Comparison of ENCODE assay signal across 8 mouse cellular contexts in the genomic region with DNA sequence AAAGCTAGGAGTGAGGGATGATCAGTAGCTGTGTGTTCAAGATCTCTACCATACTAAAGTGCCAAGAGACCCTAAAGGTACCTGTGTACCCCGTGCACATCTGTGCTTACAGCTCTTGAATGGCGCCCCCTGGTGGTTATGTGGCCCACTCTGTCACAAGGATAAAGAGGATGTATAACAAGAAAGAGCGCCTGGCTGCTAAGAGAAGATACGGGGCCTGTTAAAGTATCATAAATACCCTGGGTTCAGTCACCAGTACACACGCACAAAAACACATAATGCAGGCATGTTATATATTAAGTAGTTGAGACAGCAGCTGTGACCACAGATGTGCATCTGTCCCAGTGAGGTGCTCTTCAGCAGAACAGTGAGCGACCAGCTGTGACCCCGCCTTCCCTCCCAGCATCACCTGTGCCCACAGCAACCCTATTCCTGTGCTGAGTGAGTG. TPM values are rescaled to one million over a fixed set of nuclear protein-coding genes. Genes with fewer than 3 reads are reported as not detected.
A peak's percentile ranks its signal among the peaks of the same experiment; 100 is the strongest.
DNase-seq lines count a peak whose midpoint lies in the region; ATAC-seq lines count a peak whose summit lies in the region.

No protein-coding gene starts in this region.

- H3K27me3 ChIP-seq in midbrain, embryonic 13.5 days, result no peaks in the 10 kb centered on the region

- H3K9ac ChIP-seq in midbrain, embryonic 13.5 days (replicated peaks), result no peak overlapping the region

- peaks cover 12% of the 10 kb centered on the region; the same call in 1 of the 2 replicates for H3K4me1 ChIP-seq in midbrain, embryonic 13.5 days (replicated peaks)

- no peak overlapping the region for H3K27ac ChIP-seq in midbrain, embryonic 13.5 days

- peak; percentile 69 for DNase-seq in 3T3-L1 (ENCODE audit: low read depth, low spot score)
- peak; percentile 94 for DNase-seq in A20 (ENCODE audit: low read depth, low spot score)
- peak; percentile 68 to 84 for DNase-seq in adrenal gland, postnatal 36 days
- peak; percentile 79 for DNase-seq in forelimb bud, embryonic 11.5 days (ENCODE audit: low read depth, low spot score)
- peak; percentile 67 for DNase-seq in kidney, postnatal 14 days
- peak; percentile 45 for DNase-seq in testis, postnatal 14 days (ENCODE audit: low spot score)
- no peak for DNase-seq in left cerebral cortex, adult 9 months (ENCODE audit: low spot score in 2 of 2)

- ATAC-seq in midbrain, embryonic 13.5 days, result peak; percentile 74

- no peaks in the 10 kb centered on the region for H3K9me3 ChIP-seq in midbrain, embryonic 13.5 days

- no peak overlapping the region for H3K4me3 ChIP-seq in midbrain, embryonic 13.5 days (replicated peaks)

- peaks cover 69% of the 10 kb centered on the region for H3K36me3 ChIP-seq in midbrain, embryonic 13.5 days

- 62% methylated on average over 7 of the region's 7 CpGs for WGBS in midbrain, embryonic 13.5 days

- H3K4me2 ChIP-seq in midbrain, embryonic 13.5 days (replicated peaks), result no peak overlapping the region

RNA-seq across cellular contexts. Expression of a gene that starts 30.7 kb away (rescaled TPM):
- total RNA-seq in adrenal gland, postnatal 36 days (2021), result 100 to 1,000 TPM; 148 to 188 TPM
- 291 and 296 TPM in 2 replicates for polyA plus RNA-seq in midbrain, embryonic 13.5 days (2015; fragmentation: Nextera tagmentation; extraction: Ambion mirVana)

RNA-seq across cellular contexts. Expression of a gene that starts 59.9 kb away (rescaled TPM):
- 10 to 100 TPM; 14.2 to 15.5 TPM for total RNA-seq in adrenal gland, postnatal 36 days (2021)
- polyA plus RNA-seq in midbrain, embryonic 13.5 days (2015; fragmentation: Nextera tagmentation; extraction: Ambion mirVana), result 21.3 and 25.1 TPM in 2 replicates

Comparison
In these comparisons a context has a peak if more than half of its experiments do, and no peak if none do; other contexts are left out.
1. DNase-seq: peak in 3T3-L1 (single experiment), A20 (single experiment), adrenal gland, postnatal 36 days (2 of 2), forelimb bud, embryonic 11.5 days (single experiment), kidney, postnatal 14 days (single experiment) and testis, postnatal 14 days (single experiment); none in left cerebral cortex, adult 9 months (0 of 2).